Mouse (Mus musculus): ENCODE results near the gene Myl10. TPM values are rescaled to one million over a fixed set of nuclear protein-coding genes. Genes with fewer than 3 reads are reported as not detected.

Myl10 gene
- not detected in 2 replicates for polyA plus RNA-seq (2012; ENCODE audit: low replicate concordance)

GRCm38 (mm10) chr5:136692784-136693183, at the start of gene Myl10:
Gene Myl10, plus strand, starts transcription at chr5:136693146.

Other genes starting within 250 kb of the Myl10 start
- gene Cux1, start 125.7 kb upstream of the Myl10 start, polyA plus RNA-seq (2012; ENCODE audit: low replicate concordance), result 12.4 and 28.8 TPM in 2 replicates
- gene Col26a1, start 190.1 kb downstream of the Myl10 start, polyA plus RNA-seq (2012; ENCODE audit: low replicate concordance), result 0.18 and 0.23 TPM in 2 replicates
- gene Ift22, start 215.0 kb downstream of the Myl10 start, polyA plus RNA-seq (2012; ENCODE audit: low replicate concordance), result 1.0 and 4.7 TPM in 2 replicates

Measured in leukemia stem cell, adult 10-12 weeks (primary cell).